In genomic region chr6:128231741-128232140, GRCm38 (mm10) we compare ENCODE assay signal across 26 mouse cellular contexts.
DNase-seq lines count a peak whose midpoint lies in the region; ATAC-seq and TF ChIP-seq lines count a peak whose summit lies in the region.
"Had no signal": no experiment of that assay in that cellular context is flagged by ENCODE, and none has a peak within 500 bp of the region (broad histone marks: within the 10 kb centered on the region; RNA-seq: fewer than 3 reads in every experiment).

No protein-coding gene starts in this region.

- H3K27ac ChIP-seq in hindbrain, postnatal 0 days = no peak overlapping the region
- H3K27ac ChIP-seq in hindbrain, embryonic 11.5 days (ENCODE audit: low read depth, low read length) = no peak overlapping the region
- H3K27ac ChIP-seq in midbrain, embryonic 14.5 days (replicated peaks; ENCODE audit: low read depth, low read length) = no peak overlapping the region
- H3K27ac ChIP-seq in midbrain, embryonic 13.5 days = no peak overlapping the region
- no peak overlapping the region for H3K27ac ChIP-seq in embryonic facial prominence, embryonic 14.5 days (replicated peaks; ENCODE audit: low read depth, low read length)
- H3K27ac ChIP-seq: gastrocnemius, adult 2 months; heart, embryonic 10.5 days; kidney, embryonic 15.5 days; limb, embryonic 15.5 days; liver, embryonic 15.5 days; midbrain, embryonic 12.5 days; neural tube, embryonic 13.5 days; stomach, embryonic 15.5 days had no signal

- no peaks in the 10 kb centered on the region for H3K4me1 ChIP-seq in hindbrain, postnatal 0 days (ENCODE audit: insufficient read depth, low read length)
- no peaks in the 10 kb centered on the region for H3K4me1 ChIP-seq in hindbrain, embryonic 11.5 days (replicated peaks; ENCODE audit: control insufficient read depth, insufficient read depth, low read length)
- H3K4me1 ChIP-seq in midbrain, embryonic 14.5 days (ENCODE audit: control insufficient read depth, insufficient read depth, low read length) = no peaks in the 10 kb centered on the region
- no peaks in the 10 kb centered on the region for H3K4me1 ChIP-seq in midbrain, embryonic 13.5 days (replicated peaks)
- H3K4me1 ChIP-seq in embryonic facial prominence, embryonic 14.5 days (ENCODE audit: control insufficient read depth, insufficient read depth, low read length) = peaks cover 3% of the 10 kb centered on the region; the same call in 1 of the 2 replicates
- H3K4me1 ChIP-seq: limb, embryonic 15.5 days; neural tube, embryonic 13.5 days; stomach, embryonic 15.5 days had no signal

- no peaks in the 10 kb centered on the region for H3K27me3 ChIP-seq in hindbrain, postnatal 0 days (ENCODE audit: insufficient read depth, low read length)
- H3K27me3 ChIP-seq in hindbrain, embryonic 11.5 days (ENCODE audit: control insufficient read depth, insufficient read depth, low read length) = no peaks in the 10 kb centered on the region
- no peaks in the 10 kb centered on the region for H3K27me3 ChIP-seq in midbrain, embryonic 14.5 days (ENCODE audit: control insufficient read depth, insufficient read depth, low read length)
- no peaks in the 10 kb centered on the region for H3K27me3 ChIP-seq in midbrain, embryonic 13.5 days
- H3K27me3 ChIP-seq in embryonic facial prominence, embryonic 14.5 days (replicated peaks; ENCODE audit: control insufficient read depth, insufficient read depth, low read length) = no peaks in the 10 kb centered on the region
- H3K27me3 ChIP-seq in splenic B cell, adult 2 months (ENCODE audit: control insufficient read depth, insufficient read depth, low read length, poor library complexity, severe bottlenecking) = no peaks in the 10 kb centered on the region
- H3K27me3 ChIP-seq: embryonic facial prominence, embryonic 15.5 days; kidney, embryonic 15.5 days; limb, embryonic 15.5 days; liver, embryonic 15.5 days; midbrain, embryonic 12.5 days; neural tube, embryonic 13.5 days; stomach, embryonic 15.5 days had no signal

- H3K9me3 ChIP-seq in hindbrain, postnatal 0 days (ENCODE audit: low read length) = no peaks in the 10 kb centered on the region
- H3K9me3 ChIP-seq in hindbrain, embryonic 11.5 days (ENCODE audit: control insufficient read depth, low read length) = no peaks in the 10 kb centered on the region
- H3K9me3 ChIP-seq in midbrain, embryonic 14.5 days (ENCODE audit: control insufficient read depth, low read length) = no peaks in the 10 kb centered on the region
- H3K9me3 ChIP-seq in midbrain, embryonic 13.5 days = no peaks in the 10 kb centered on the region
- H3K9me3 ChIP-seq in embryonic facial prominence, embryonic 14.5 days (ENCODE audit: control insufficient read depth, low read length) = no peaks in the 10 kb centered on the region
- H3K9me3 ChIP-seq: embryonic facial prominence, embryonic 15.5 days; heart, embryonic 10.5 days; kidney, embryonic 15.5 days; limb, embryonic 15.5 days; liver, embryonic 15.5 days; midbrain, embryonic 12.5 days; neural tube, embryonic 13.5 days; stomach, embryonic 15.5 days had no signal

- WGBS in hindbrain, postnatal 0 days = 60% methylated on average over 3 of the region's 3 CpGs
- 69% methylated on average over 3 of the region's 3 CpGs for WGBS in hindbrain, embryonic 11.5 days
- WGBS in midbrain, embryonic 14.5 days = 69% methylated on average over 3 of the region's 3 CpGs
- WGBS in midbrain, embryonic 13.5 days = 75% methylated on average over 3 of the region's 3 CpGs
- 77% methylated on average over 3 of the region's 3 CpGs for WGBS in embryonic facial prominence, embryonic 14.5 days

- no peak overlapping the region for H3K4me2 ChIP-seq in hindbrain, postnatal 0 days (ENCODE audit: low read depth, low read length)
- no peak overlapping the region for H3K4me2 ChIP-seq in hindbrain, embryonic 11.5 days (replicated peaks; ENCODE audit: low read depth, low read length)
- no peak overlapping the region for H3K4me2 ChIP-seq in midbrain, embryonic 14.5 days (ENCODE audit: low read length)
- H3K4me2 ChIP-seq in midbrain, embryonic 13.5 days (replicated peaks) = no peak overlapping the region
- no peak overlapping the region for H3K4me2 ChIP-seq in embryonic facial prominence, embryonic 14.5 days (ENCODE audit: low read depth, low read length)
- H3K4me2 ChIP-seq: embryonic facial prominence, embryonic 15.5 days; kidney, embryonic 15.5 days; limb, embryonic 15.5 days; liver, embryonic 15.5 days; midbrain, embryonic 12.5 days; neural tube, embryonic 13.5 days; stomach, embryonic 15.5 days had no signal

- DNase-seq in hindbrain, postnatal 0 days (ENCODE audit: low spot score) = peak; percentile 33
- DNase-seq in hindbrain, embryonic 11.5 days (ENCODE audit: low spot score) = no peak
- DNase-seq in midbrain, embryonic 14.5 days = peak; percentile 38
- DNase-seq in embryonic facial prominence, embryonic 14.5 days (ENCODE audit: low spot score) = peak; percentile 49
- DNase-seq in splenic B cell, adult 2 months (ENCODE audit: low read depth, low spot score) = peak; percentile 8
- no peak for DNase-seq in adrenal gland, adult 18-20 months (ENCODE audit: low spot score in 2 of 2)
- DNase-seq: adrenal gland, postnatal 36 days; cerebellum, adult 18-20 months; cerebellum, postnatal 25 days; gastrocnemius, adult 2 months; heart, postnatal 4 days; kidney, adult 11 months; layer of hippocampus, postnatal 36 days; right cerebral cortex, adult 18-20 months; right cerebral cortex, postnatal 4 days; thymus, adult 18-20 months had no signal

- TF ChIP-seq CTCF in hindbrain, postnatal 0 days (IDR thresholded peaks at IDR 0.05; ENCODE audit: low read depth) = no peak

- H3K36me3 ChIP-seq in hindbrain, postnatal 0 days (ENCODE audit: insufficient read depth, low read length) = no peaks in the 10 kb centered on the region
- H3K36me3 ChIP-seq in hindbrain, embryonic 11.5 days (ENCODE audit: control insufficient read depth, insufficient read depth, low read length) = no peaks in the 10 kb centered on the region
- H3K36me3 ChIP-seq in midbrain, embryonic 14.5 days (ENCODE audit: control insufficient read depth, insufficient read depth, low read length) = no peaks in the 10 kb centered on the region
- no peaks in the 10 kb centered on the region for H3K36me3 ChIP-seq in midbrain, embryonic 13.5 days
- no peaks in the 10 kb centered on the region for H3K36me3 ChIP-seq in embryonic facial prominence, embryonic 14.5 days (ENCODE audit: control insufficient read depth, insufficient read depth, low read length)
- no peaks in the 10 kb centered on the region for H3K36me3 ChIP-seq in splenic B cell, adult 2 months (ENCODE audit: control insufficient read depth, insufficient read depth, low read length, poor library complexity, severe bottlenecking)
- H3K36me3 ChIP-seq: embryonic facial prominence, embryonic 15.5 days; heart, embryonic 10.5 days; kidney, embryonic 15.5 days; limb, embryonic 15.5 days; liver, embryonic 15.5 days; midbrain, embryonic 12.5 days; neural tube, embryonic 13.5 days; stomach, embryonic 15.5 days had no signal

- H3K9ac ChIP-seq in hindbrain, postnatal 0 days (replicated peaks; ENCODE audit: low read length) = no peak overlapping the region
- no peak overlapping the region for H3K9ac ChIP-seq in hindbrain, embryonic 11.5 days (ENCODE audit: low read depth, low read length)
- no peak overlapping the region for H3K9ac ChIP-seq in midbrain, embryonic 14.5 days (replicated peaks; ENCODE audit: low read length)
- no peak overlapping the region for H3K9ac ChIP-seq in midbrain, embryonic 13.5 days (replicated peaks)
- H3K9ac ChIP-seq in embryonic facial prominence, embryonic 14.5 days (ENCODE audit: low read depth, low read length) = no peak overlapping the region
- H3K9ac ChIP-seq: embryonic facial prominence, embryonic 15.5 days; kidney, embryonic 15.5 days; limb, embryonic 15.5 days; liver, embryonic 15.5 days; midbrain, embryonic 12.5 days; neural tube, embryonic 13.5 days; stomach, embryonic 15.5 days had no signal

- ATAC-seq in hindbrain, postnatal 0 days = no peak
- no peak for ATAC-seq in hindbrain, embryonic 11.5 days (ENCODE audit: low FRiP score)
- ATAC-seq in midbrain, embryonic 14.5 days (ENCODE audit: low FRiP score, low TSS enrichment) = no peak
- no peak for ATAC-seq in midbrain, embryonic 13.5 days
- no peak for ATAC-seq in embryonic facial prominence, embryonic 14.5 days (ENCODE audit: low read depth)
- ATAC-seq: lung, postnatal 0 days had no signal

- H3K4me3 ChIP-seq in hindbrain, postnatal 0 days (ENCODE audit: low read length) = no peak overlapping the region
- H3K4me3 ChIP-seq in hindbrain, embryonic 11.5 days (ENCODE audit: low read depth, low read length) = no peak overlapping the region
- H3K4me3 ChIP-seq in midbrain, embryonic 14.5 days (replicated peaks; ENCODE audit: low read depth, low read length) = no peak overlapping the region
- H3K4me3 ChIP-seq in midbrain, embryonic 13.5 days (replicated peaks) = no peak overlapping the region
- H3K4me3 ChIP-seq in embryonic facial prominence, embryonic 14.5 days (ENCODE audit: low read depth, low read length) = no peak overlapping the region
- H3K4me3 ChIP-seq: embryonic facial prominence, embryonic 15.5 days; gastrocnemius, adult 2 months; heart, embryonic 10.5 days; kidney, embryonic 15.5 days; limb, embryonic 15.5 days; liver, embryonic 15.5 days; midbrain, embryonic 12.5 days; neural tube, embryonic 13.5 days; stomach, embryonic 15.5 days had no signal

Comparison
In these comparisons a context has a peak if more than half of its experiments do, and no peak if none do; other contexts are left out.
1. DNase-seq: peak in hindbrain, postnatal 0 days (single experiment), midbrain, embryonic 14.5 days (single experiment), embryonic facial prominence, embryonic 14.5 days (single experiment) and splenic B cell, adult 2 months (single experiment); none in hindbrain, embryonic 11.5 days (single experiment) and adrenal gland, adult 18-20 months (0 of 2).